Mouse (Mus musculus): ENCODE measurements around the gene Tnxb. TPM values are rescaled to one million over a fixed set of nuclear protein-coding genes. Genes with fewer than 3 reads are reported as not detected.
"Not testable (repeated sequence)": the region's sequence is repeated elsewhere in the genome, so short reads cannot be mapped to it uniquely, and the experiment has no call there.

The Tnxb gene
- polyA plus RNA-seq, 1 experiment from 2014 or later, result 0.85 TPM

DNA sequence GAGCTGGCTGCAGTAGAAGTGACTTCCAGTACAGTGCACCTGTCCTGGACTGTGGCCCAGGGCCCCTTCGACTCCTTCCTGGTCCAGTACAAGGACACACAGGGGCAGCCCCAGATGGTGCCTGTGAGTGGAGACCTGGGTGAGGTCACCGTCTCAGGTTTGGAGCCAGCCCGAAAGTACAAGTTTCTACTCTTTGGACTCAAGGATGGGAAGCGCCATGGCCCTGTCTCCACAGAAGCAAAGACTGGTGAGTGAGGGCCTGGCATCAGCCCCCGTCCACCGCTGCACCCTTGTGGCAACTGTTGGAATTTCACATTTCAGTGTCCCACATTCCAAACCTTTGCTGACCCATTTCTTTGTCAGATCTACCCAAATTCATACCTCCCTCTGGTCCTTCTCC is 42.6 kb downstream of the Tnxb start:
- peak; percentile 62 for DNase-seq (ENCODE audit: low spot score)
- H3K36me3 ChIP-seq (ENCODE audit: insufficient read depth, low read length), result no peaks in the 10 kb centered on the region

DNA sequence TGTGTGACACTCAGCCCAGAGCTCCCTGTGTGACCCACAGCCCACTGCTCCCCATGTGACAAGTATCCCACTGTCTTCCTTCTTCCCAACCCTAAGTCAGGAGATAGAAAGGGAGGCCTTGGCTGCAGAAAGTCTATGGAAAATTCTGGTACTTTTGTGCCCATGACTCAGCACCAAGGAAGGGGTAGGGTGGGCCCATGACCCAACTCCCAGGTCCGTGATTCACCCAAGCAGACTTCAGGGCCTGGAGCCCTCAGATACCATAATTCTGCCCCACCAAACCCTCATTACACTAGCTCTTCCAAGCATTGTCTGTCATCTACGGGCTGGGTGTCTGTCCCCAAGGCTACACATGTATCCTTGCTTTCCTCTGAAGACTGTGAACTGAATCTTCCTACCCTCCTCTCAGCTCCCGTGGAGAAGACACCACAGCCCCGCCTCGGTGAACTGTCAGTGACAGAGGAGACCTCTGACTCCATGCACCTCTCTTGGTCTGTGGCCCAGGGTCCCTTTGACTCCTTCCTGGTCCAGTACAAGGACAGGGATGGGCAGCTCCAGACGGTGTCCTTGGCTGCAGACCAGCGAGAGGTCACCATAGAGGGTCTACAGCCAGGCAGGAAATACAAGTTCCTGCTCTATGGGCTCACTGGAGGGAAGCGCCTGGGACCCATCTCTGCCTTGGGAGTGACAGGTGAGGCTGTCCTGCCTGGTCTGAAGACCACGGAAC is 44.0 kb downstream of the Tnxb start:
- not testable (repeated sequence) for DNase-seq (ENCODE audit: low spot score); H3K27ac ChIP-seq (ENCODE audit: low read length); ATAC-seq; H3K27me3 ChIP-seq (replicated peaks; ENCODE audit: insufficient read depth, low read length); H3K4me2 ChIP-seq (replicated peaks; ENCODE audit: low read depth, low read length); H3K4me1 ChIP-seq (ENCODE audit: insufficient read depth, low read depth, low read length); H3K36me3 ChIP-seq (ENCODE audit: insufficient read depth, low read length); H3K9me3 ChIP-seq (ENCODE audit: low read length); H3K4me3 ChIP-seq (ENCODE audit: low read depth, low read length); H3K9ac ChIP-seq (replicated peaks; ENCODE audit: low read depth)
- 68% methylated on average over 9 of the region's 9 CpGs for WGBS

More for the DNA sequence above, 42.6 kb downstream of the Tnxb start:
- H3K9me3 ChIP-seq (ENCODE audit: low read length), result no peaks in the 10 kb centered on the region
- H3K4me1 ChIP-seq (ENCODE audit: insufficient read depth, low read depth, low read length), result no peaks in the 10 kb centered on the region
- no peak overlapping the region for H3K4me2 ChIP-seq (replicated peaks; ENCODE audit: low read depth, low read length)
- TF ChIP-seq EP300 (IDR thresholded peaks at IDR 0.05) (no peak), CTCF (IDR thresholded peaks at IDR 0.05) (peak; percentile 81)
- no peak overlapping the region for H3K9ac ChIP-seq (replicated peaks; ENCODE audit: low read depth)
- H3K27ac ChIP-seq (ENCODE audit: low read length), result no peak overlapping the region
- no peaks in the 10 kb centered on the region for H3K27me3 ChIP-seq (replicated peaks; ENCODE audit: insufficient read depth, low read length)
- 33% methylated on average over 6 of the region's 6 CpGs for whole genome bisulfite sequencing
- ATAC-seq, result peak; percentile 54
- H3K4me3 ChIP-seq (ENCODE audit: low read depth, low read length), result no peak overlapping the region

DNA sequence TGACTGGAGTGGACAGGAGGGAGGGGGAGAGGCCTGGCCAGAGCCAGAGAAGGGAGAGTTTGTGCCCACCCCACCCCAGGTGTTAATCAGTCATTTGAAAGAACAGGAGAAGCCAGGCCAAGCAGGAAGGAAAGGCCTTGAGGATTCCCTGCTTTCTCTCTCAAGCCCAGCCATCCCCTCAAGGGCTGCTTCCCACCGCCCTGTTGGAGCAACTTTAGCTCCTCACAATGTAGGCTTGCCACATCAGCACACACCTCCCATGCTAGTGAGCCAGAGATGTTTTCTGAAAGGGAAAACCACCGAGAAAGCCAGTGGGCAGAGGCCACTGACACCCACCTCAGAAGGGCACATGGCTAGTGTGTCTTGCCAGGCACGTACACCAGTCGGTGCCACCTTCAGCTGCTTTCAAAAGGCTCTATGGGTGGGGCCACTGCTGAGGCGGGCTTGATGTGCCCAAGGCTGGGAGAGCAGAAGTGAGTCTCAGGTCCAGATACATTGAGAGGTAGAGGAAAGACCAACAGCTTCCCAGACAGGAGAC is 44.6 kb downstream of the Tnxb start:
- H3K4me3 ChIP-seq (ENCODE audit: low read depth, low read length); DNase-seq (ENCODE audit: low spot score); H3K9me3 ChIP-seq (ENCODE audit: low read length); H3K9ac ChIP-seq (replicated peaks; ENCODE audit: low read depth); H3K4me1 ChIP-seq (ENCODE audit: insufficient read depth, low read depth, low read length); H3K36me3 ChIP-seq (ENCODE audit: insufficient read depth, low read length); H3K27me3 ChIP-seq (replicated peaks; ENCODE audit: insufficient read depth, low read length); ATAC-seq; H3K27ac ChIP-seq (ENCODE audit: low read length); H3K4me2 ChIP-seq (replicated peaks; ENCODE audit: low read depth, low read length): not testable (repeated sequence)
- WGBS, result 78% methylated on average over 5 of the region's 5 CpGs

DNA sequence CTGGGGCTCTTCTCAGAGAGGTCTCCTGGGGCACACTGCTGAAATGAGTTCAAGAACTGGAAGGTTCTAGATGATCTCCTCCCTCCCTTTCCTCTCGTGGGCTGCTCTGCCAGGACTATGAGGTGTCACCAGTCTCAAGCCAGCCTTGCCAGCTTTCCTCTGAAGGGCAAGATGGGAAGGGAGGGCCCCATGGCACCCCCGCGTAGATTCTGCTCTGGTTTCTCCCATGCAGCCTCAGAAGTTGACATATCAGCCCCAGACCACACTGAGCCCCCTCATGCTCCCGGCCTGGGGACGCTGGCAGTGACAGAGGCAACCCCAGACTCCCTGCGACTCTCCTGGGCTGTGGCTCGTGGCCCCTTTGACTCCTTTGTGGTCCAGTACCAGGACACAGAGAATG is 45.1 kb downstream of the Tnxb start:
- WGBS, result 84% methylated on average over 6 of the region's 7 CpGs
- not testable (repeated sequence) for H3K9me3 ChIP-seq (ENCODE audit: low read length); DNase-seq (ENCODE audit: low spot score); H3K36me3 ChIP-seq (ENCODE audit: insufficient read depth, low read length); H3K4me2 ChIP-seq (replicated peaks; ENCODE audit: low read depth, low read length); H3K9ac ChIP-seq (replicated peaks; ENCODE audit: low read depth); H3K4me1 ChIP-seq (ENCODE audit: insufficient read depth, low read depth, low read length); ATAC-seq; H3K27me3 ChIP-seq (replicated peaks; ENCODE audit: insufficient read depth, low read length); H3K27ac ChIP-seq (ENCODE audit: low read length); H3K4me3 ChIP-seq (ENCODE audit: low read depth, low read length)

DNA sequence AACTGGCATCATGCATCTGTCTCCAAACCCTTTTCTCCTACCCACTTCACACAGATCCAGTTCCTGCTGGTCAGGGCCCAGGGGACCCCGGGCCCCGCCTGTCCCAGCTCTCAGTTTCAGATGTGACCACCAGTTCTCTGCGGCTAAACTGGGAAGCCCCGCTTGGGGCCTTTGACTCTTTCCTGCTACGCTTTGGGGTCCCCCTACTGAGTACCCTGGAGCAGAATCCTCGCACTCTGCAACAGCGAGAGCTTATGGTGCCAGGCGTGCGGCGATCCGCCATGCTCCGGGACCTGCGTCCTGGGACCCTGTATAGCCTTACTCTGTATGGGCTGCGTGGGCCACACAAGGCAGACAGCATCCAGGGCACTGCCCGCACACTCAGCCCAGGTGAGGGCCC is 45.9 kb downstream of the Tnxb start:
- DNase-seq (ENCODE audit: low spot score) (no peak), ATAC-seq (no peak)
- H3K9ac ChIP-seq (replicated peaks; ENCODE audit: low read depth), result no peak overlapping the region
- 88% methylated on average over 15 of the region's 15 CpGs for WGBS
- H3K27ac ChIP-seq (ENCODE audit: low read length), result no peak overlapping the region
- no peaks in the 10 kb centered on the region for H3K27me3 ChIP-seq (replicated peaks; ENCODE audit: insufficient read depth, low read length)
- no peaks in the 10 kb centered on the region for H3K4me1 ChIP-seq (ENCODE audit: insufficient read depth, low read depth, low read length)
- no peak overlapping the region for H3K4me2 ChIP-seq (replicated peaks; ENCODE audit: low read depth, low read length)
- no peak overlapping the region for H3K4me3 ChIP-seq (ENCODE audit: low read depth, low read length)
- H3K9me3 ChIP-seq (ENCODE audit: low read length), result no peaks in the 10 kb centered on the region
- H3K36me3 ChIP-seq (ENCODE audit: insufficient read depth, low read length), result no peaks in the 10 kb centered on the region
- no peak for TF ChIP-seq EP300 (IDR thresholded peaks at IDR 0.05)
- no peak for TF ChIP-seq CTCF (IDR thresholded peaks at IDR 0.05)

DNA sequence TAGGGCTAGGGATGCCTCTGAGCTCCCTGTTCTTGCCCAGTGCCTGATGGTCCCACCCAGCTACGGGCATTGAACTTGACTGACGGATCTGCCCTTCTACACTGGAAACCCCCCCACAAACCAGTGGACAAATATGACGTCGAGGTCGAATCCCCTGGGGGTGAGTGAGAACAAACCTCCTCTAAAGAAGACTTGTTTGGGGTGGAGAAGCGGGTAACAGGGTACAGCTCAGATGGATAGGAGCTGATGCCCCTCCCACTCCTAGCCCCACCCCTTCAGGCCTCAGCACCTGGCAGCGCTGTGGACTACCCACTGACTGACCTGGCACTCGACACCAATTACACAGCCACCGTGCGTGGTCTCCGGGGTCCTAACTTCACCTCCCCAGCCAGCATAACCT is 47.1 kb downstream of the Tnxb start:
- no peaks in the 10 kb centered on the region for H3K9me3 ChIP-seq (ENCODE audit: low read length)
- no peak for TF ChIP-seq CTCF (IDR thresholded peaks at IDR 0.05)
- no peak for TF ChIP-seq EP300 (IDR thresholded peaks at IDR 0.05)
- ATAC-seq (no peak), DNase-seq (ENCODE audit: low spot score) (no peak)
- no peaks in the 10 kb centered on the region for H3K27me3 ChIP-seq (replicated peaks; ENCODE audit: insufficient read depth, low read length)
- no peak overlapping the region for H3K4me3 ChIP-seq (ENCODE audit: low read depth, low read length)
- H3K4me1 ChIP-seq (ENCODE audit: insufficient read depth, low read depth, low read length), result no peaks in the 10 kb centered on the region
- 81% methylated on average over 11 of the region's 11 CpGs for WGBS
- no peak overlapping the region for H3K27ac ChIP-seq (ENCODE audit: low read length)
- H3K36me3 ChIP-seq (ENCODE audit: insufficient read depth, low read length), result no peaks in the 10 kb centered on the region
- H3K9ac ChIP-seq (replicated peaks; ENCODE audit: low read depth), result no peak overlapping the region
- H3K4me2 ChIP-seq (replicated peaks; ENCODE audit: low read depth, low read length), result no peak overlapping the region

DNA sequence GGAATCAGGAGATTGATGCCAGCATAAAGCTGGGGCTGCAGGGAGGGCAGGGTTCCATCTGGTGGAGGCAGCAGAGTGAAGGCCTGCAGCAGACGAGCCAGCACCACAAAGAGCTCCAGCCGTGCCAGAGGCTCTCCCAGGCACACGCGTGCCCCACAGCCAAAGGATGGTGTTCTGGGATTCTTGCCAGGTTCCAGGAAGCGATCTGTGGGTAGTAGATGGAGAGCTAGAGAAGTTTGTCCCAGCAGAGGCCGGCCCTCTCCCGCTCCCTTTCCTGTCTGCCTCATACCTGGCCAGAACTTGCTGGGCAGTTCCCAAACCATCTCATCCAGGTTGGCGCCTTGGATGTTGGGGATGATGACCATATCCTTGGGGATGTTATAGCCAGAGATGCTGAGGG is 49.6 kb downstream of the Tnxb start:
- H3K36me3 ChIP-seq (ENCODE audit: insufficient read depth, low read length); H3K9ac ChIP-seq (replicated peaks; ENCODE audit: low read depth); H3K9me3 ChIP-seq (ENCODE audit: low read length); DNase-seq (ENCODE audit: low spot score); H3K4me1 ChIP-seq (ENCODE audit: insufficient read depth, low read depth, low read length); H3K4me3 ChIP-seq (ENCODE audit: low read depth, low read length); H3K4me2 ChIP-seq (replicated peaks; ENCODE audit: low read depth, low read length); H3K27me3 ChIP-seq (replicated peaks; ENCODE audit: insufficient read depth, low read length); ATAC-seq; H3K27ac ChIP-seq (ENCODE audit: low read length): not testable (repeated sequence)
- WGBS, result 49% methylated on average over 7 of the region's 8 CpGs

DNA sequence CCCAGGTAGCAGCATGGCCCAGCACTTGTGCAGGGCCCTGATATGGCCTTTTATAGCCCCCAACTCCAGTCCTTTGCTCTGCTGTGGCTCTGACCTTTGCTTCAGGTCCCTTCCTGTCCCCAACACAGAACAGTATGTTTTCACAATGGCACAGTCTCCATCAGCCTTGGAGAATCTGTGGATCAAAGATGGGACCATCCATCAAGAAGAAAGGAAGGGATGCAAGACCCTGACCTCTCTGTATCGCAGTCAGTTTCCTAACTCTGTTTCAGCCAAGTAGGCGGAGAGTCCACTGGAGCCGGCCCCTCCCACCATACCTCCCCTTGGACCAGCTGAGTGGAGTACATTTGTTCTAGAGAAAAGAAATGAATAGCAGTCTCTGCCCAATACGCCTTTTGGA is 51.9 kb downstream of the Tnxb start:
- not testable (repeated sequence) for H3K9me3 ChIP-seq (ENCODE audit: low read length); H3K4me2 ChIP-seq (replicated peaks; ENCODE audit: low read depth, low read length); DNase-seq (ENCODE audit: low spot score); H3K36me3 ChIP-seq (ENCODE audit: insufficient read depth, low read length); H3K4me3 ChIP-seq (ENCODE audit: low read depth, low read length); H3K9ac ChIP-seq (replicated peaks; ENCODE audit: low read depth); H3K27me3 ChIP-seq (replicated peaks; ENCODE audit: insufficient read depth, low read length); H3K27ac ChIP-seq (ENCODE audit: low read length); H3K4me1 ChIP-seq (ENCODE audit: insufficient read depth, low read depth, low read length); ATAC-seq
- WGBS, result 98% methylated on average over 2 of the region's 4 CpGs
